Mouse (Mus musculus) kidney, embryonic 16.5 days (tissue): ENCODE measurements at regions not wholly inside any gene's neighbourhood (a gene's known extent, or its start where the extent isn't known, plus 50 kb on each side); places are given as distances from the start of the nearest gene placed in this dataset.

Experiments
- ATAC-seq: fragments of 200-750 bp; cut with Nextera tagmentation; 2 replicates; pipeline ENCODE4 v1.8.0; 2017; ENCODE audit warnings: moderate TSS enrichment; ENCODE audit not compliant: low FRiP score, low TSS enrichment
- H3K27ac ChIP-seq: fragments of 300-500 bp; sonication (generic); 2 replicates; pipeline ENCODE4 v1.5.1; 2014; ENCODE audit warnings: low read length
- H3K27me3 ChIP-seq: fragments of 300-500 bp; sonication (generic); 2 replicates; pipeline ENCODE4 v1.6.1; 2014; ENCODE audit warnings: low read length, control low read depth, mixed read lengths; ENCODE audit not compliant: insufficient read depth
- H3K36me3 ChIP-seq: fragments of 300-500 bp; sonication (generic); 2 replicates; pipeline ENCODE4 v1.6.1; 2014; ENCODE audit warnings: low read length, control low read depth, mixed read lengths; ENCODE audit not compliant: insufficient read depth
- H3K4me1 ChIP-seq: fragments of 300-500 bp; sonication (generic); 2 replicates; pipeline ENCODE4 v1.6.1; 2014; ENCODE audit warnings: low read length, control low read depth, mixed read lengths; ENCODE audit not compliant: insufficient read depth
- H3K4me2 ChIP-seq: fragments of 300-500 bp; sonication (generic); replicated peaks from 2 replicates; pipeline ENCODE4 v1.6.1; 2014; ENCODE audit warnings: low read depth, low read length
- H3K4me3 ChIP-seq: fragments of 300-500 bp; sonication (generic); 2 replicates; pipeline ENCODE4 v1.5.1; 2014; ENCODE audit warnings: mild to moderate bottlenecking, low read length
- H3K9ac ChIP-seq: fragments of 300-500 bp; sonication (generic); replicated peaks from 2 replicates; pipeline ENCODE4 v1.6.1; 2014; ENCODE audit warnings: low read length
- H3K9me3 ChIP-seq: fragments of 300-500 bp; sonication (generic); 2 replicates; pipeline ENCODE4 v1.6.1; 2016; ENCODE audit warnings: low read length, control low read depth
- WGBS: fragments of 180-500 bp; shearing (Covaris S2); extraction: QIAGEN DNeasy Blood & Tissue Kit; methylation state at CpG from one replicate; pipeline ENCODE4 v1.1.7; 2014; 5-methylcytosine and 5-hydroxymethylcytosine counted together

DNA sequence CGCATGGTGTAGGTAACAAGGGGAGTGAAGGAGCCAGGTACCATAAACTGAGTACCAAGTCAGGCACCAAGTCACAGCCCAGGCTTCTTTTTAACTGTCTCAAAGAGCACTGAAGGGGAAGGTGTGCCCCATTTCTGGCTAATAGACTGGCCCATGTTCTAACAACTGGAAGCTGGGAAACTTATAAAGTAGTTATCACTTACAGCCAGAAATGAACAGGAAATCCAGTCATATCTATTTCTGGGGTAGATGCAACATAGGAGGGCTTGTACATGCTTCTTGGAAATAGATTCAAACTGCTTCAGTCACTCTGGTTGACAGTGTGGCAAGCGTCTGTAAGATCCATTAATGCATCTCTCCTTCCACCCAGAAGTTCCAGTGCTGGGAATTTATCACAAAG lies 635.3 kb upstream of the Fam160b2 start:
- Histone ChIP-seq H3K9ac (no peak overlapping the region), H3K4me1 (no peaks in the 10 kb centered on the region), H3K4me3 (no peak overlapping the region), H3K27me3 (no peaks in the 10 kb centered on the region), H3K9me3 (no peaks in the 10 kb centered on the region), H3K4me2 (no peak overlapping the region), H3K27ac (no peak overlapping the region), H3K36me3 (no peaks in the 10 kb centered on the region)
- WGBS, result 84% methylated on average over 2 of the region's 2 CpGs
- ATAC-seq, result no peak

DNA sequence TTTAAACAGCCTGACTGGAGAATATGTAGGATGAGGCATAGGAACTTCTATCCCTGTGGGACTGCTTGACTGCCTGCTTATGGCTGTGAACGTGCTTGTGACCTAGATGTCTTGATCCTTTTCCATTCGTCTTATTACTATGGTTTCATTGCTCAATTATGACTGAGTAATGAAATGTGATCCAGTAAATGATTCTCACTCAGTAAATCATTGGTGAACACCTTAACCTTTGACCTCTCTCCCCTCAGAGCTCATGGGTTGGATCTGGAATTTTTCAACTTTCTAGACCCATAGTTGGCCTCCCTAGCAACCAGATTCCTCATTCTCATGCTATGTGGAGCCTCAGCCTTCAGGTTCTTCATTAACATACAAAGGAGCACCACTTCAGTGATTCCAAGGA lies 634.6 kb upstream of the Fam160b2 start:
- no peak for ATAC-seq
- no peak overlapping the region for H3K9ac ChIP-seq
- no peaks in the 10 kb centered on the region for H3K9me3 ChIP-seq
- no peak overlapping the region for H3K4me2 ChIP-seq
- H3K4me1 ChIP-seq, result no peaks in the 10 kb centered on the region
- no peak overlapping the region for H3K27ac ChIP-seq
- no peak overlapping the region for H3K4me3 ChIP-seq
- WGBS, result 46% methylated on average over 2 of the region's 2 CpGs
- H3K36me3 ChIP-seq, result no peaks in the 10 kb centered on the region
- H3K27me3 ChIP-seq, result no peaks in the 10 kb centered on the region

DNA sequence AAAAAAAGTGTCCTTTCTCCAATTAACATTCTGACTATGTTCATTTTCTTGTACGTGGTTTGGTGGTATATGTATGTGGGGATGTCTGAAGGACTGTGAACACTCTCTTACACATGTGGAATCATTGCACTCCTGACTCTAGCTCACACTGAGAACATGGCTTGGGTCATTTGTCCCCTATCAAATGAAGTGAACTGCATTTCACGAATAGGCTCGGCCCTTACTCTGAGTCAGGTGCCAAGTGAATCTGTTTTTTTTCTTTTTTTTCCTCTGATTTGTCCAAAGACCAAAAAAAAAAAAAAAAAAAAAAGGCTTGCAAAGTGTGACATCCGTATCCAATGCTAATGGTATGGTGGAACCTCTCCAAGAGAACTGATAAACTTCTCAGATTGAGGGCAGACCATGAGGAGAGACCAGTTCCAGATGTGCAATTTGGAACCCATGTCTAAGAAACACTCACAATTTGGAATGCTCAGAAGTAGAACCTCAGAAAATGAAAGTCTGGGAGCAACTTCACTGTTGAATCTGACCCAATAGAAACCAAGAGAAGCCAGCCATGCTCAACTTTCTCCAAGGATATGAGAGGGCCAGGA lies 631.7 kb upstream of the Fam160b2 start:
- no peak for ATAC-seq
- Histone ChIP-seq H3K9ac (no peak overlapping the region), H3K27me3 (no peaks in the 10 kb centered on the region), H3K27ac (no peak overlapping the region), H3K4me3 (no peak overlapping the region), H3K9me3 (no peaks in the 10 kb centered on the region), H3K4me1 (no peaks in the 10 kb centered on the region), H3K36me3 (no peaks in the 10 kb centered on the region), H3K4me2 (no peak overlapping the region)
- 84% methylated on average over 4 of the region's 4 CpGs for WGBS

DNA sequence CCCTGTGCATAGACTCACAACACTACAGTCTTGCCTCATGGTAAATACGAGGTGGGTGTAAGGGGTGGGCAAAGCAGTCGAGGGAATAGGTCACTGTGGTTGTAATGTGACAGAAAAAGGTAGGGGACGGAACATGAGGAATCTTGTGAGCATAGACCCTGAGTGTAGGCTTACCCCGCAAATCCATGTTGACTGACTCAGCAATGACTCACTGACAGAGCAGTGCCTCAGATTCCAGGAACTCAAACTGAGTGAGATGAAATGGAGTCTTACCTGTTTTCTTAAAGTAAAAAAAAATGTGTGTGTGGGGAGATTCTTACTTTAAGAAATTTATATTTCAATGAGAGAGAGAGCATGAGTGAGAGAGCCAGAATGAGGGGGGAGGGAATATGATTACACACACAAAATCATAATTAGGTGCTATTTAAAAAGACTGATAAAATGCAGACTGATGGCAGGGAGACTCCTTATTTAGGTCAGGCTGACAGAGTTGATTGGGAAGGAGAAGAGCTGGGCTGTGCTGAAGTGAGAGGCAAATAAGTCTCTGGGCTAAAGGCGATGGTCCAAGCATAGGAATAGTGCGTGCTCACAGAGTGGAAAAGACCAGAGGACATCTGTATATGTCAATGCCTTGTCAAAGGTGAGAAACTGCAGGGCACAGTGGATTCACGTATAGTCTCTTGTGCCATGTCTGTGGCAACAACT lies 631.0 kb upstream of the Fam160b2 start:
- WGBS, result 86% methylated on average over 7 of the region's 7 CpGs
- ATAC-seq, result no peak
- Histone ChIP-seq H3K36me3 (no peaks in the 10 kb centered on the region), H3K9me3 (no peaks in the 10 kb centered on the region), H3K4me3 (no peak overlapping the region), H3K27ac (no peak overlapping the region), H3K27me3 (no peaks in the 10 kb centered on the region), H3K9ac (no peak overlapping the region), H3K4me1 (no peaks in the 10 kb centered on the region), H3K4me2 (no peak overlapping the region)

DNA sequence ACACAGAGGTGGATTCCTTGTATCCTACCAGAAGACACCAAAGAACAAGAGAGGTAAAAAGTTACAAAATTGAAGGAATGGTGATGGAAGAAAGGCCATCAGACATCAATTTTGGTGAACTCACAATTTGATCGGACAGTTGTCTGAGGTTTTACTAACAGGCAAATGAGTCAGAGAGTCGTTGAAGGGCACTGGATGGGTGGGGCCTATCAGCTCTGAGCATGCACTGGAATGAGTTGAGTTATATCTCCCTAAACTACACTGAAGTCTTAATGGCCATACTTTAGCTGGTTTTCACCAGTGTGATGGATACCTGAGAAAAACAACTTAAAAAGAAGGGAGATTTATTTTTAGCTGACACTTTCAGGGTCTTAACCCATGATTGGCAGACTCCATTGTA lies 630.3 kb upstream of the Fam160b2 start:
- no peaks in the 10 kb centered on the region for H3K9me3 ChIP-seq
- H3K27me3 ChIP-seq, result no peaks in the 10 kb centered on the region
- no peak overlapping the region for H3K4me3 ChIP-seq
- no peak overlapping the region for H3K4me2 ChIP-seq
- no peak for ATAC-seq
- no peaks in the 10 kb centered on the region for H3K36me3 ChIP-seq
- H3K27ac ChIP-seq, result no peak overlapping the region
- WGBS, result 92% methylated on average over 2 of the region's 2 CpGs
- no peaks in the 10 kb centered on the region for H3K4me1 ChIP-seq
- no peak overlapping the region for H3K9ac ChIP-seq

DNA sequence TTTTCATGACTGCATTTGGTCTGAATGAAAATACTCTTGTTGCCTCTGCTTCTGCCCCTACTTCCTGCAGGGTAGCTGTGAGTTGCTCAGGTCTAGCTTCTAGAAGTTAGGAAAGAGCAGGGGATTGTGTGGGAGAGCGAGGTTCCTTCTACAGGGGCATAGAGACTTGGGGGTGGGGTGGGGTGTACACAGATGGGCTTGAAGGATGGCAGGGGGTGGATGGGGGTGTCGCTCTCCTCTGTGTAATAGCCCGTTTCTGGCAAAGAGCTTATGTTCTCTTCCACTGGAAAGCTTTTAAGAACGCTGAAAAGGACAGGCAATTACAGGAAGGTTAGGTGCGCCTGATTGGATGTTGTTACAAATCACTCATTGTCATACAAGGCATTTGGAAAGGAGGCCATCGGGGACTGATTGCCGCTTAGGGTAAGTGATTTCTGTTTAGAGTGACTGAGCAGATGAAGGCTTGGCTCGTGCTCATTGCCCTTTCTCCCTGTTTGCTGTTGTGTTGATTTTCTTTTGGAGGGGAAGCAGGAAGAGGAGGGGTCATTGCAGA lies 629.3 kb upstream of the Fam160b2 start:
- ATAC-seq, result no peak
- Histone ChIP-seq H3K36me3 (no peaks in the 10 kb centered on the region), H3K4me1 (no peaks in the 10 kb centered on the region), H3K4me3 (no peak overlapping the region), H3K9me3 (no peaks in the 10 kb centered on the region), H3K27ac (no peak overlapping the region), H3K9ac (no peak overlapping the region), H3K4me2 (no peak overlapping the region), H3K27me3 (no peaks in the 10 kb centered on the region)
- 71% methylated on average over 8 of the region's 8 CpGs for WGBS

DNA sequence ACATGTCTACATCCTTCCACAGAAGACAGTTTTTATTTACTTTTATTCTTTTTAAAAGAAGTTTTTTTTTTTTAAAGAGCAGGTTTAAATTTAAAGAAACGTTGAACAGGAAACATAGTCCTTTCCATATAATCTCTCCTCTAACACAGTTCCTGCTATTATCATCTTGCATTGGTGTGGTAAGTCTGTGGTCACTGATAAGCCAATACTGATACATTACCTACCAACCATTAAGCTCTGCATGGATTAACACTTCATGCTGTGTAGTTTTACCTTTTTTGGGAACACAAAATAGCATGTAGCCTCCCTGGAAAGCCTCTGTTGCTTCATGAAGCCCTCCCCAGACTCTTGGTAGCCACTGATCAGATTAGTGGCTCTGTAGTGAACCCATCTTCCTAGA lies 617.4 kb upstream of the Fam160b2 start:
- Histone ChIP-seq H3K27ac (no peak overlapping the region), H3K27me3 (no peaks in the 10 kb centered on the region), H3K4me1 (no peaks in the 10 kb centered on the region), H3K9me3 (0 out of 2 replicates have a peak, but pooled peaks cover 6% of the 10 kb centered on the region), H3K36me3 (no peaks in the 10 kb centered on the region), H3K4me3 (no peak overlapping the region), H3K9ac (no peak overlapping the region), H3K4me2 (no peak overlapping the region)
- no peak for ATAC-seq
- WGBS, result 78% methylated on average over 1 of the region's 1 CpGs

DNA sequence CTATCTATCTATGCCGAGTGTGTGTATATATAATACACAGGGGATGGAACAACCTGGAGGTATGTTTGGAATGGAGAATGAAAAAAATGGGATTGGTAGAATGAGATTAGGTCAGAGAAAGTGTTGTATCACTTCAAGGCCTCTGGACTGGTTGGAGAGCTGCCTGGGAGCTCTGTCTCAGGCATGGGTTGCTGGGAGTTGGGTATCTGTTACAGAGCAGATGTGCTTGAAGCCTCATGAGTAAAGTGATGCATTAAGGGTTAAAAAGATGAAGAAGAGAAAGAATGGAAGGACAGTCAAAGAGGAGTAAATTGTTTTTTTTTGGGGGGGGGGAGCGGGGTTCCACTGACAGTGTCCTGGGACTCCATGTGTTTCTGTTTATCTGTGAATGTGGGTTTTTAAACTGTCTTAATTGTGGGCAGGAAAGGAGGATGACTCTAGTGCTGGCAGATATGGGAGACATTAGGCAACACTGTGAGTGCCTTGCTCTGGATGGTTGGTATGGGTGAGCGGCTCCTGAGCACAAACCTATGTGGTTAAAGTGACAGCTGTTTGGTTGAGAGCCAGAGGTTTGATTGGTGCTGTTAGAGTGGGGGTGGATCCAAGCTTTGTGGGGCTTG lies 611.8 kb upstream of the Fam160b2 start:
- Histone ChIP-seq H3K27me3 (no peaks in the 10 kb centered on the region), H3K36me3 (no peaks in the 10 kb centered on the region), H3K9ac (no peak overlapping the region), H3K4me3 (no peak overlapping the region), H3K9me3 (no peaks in the 10 kb centered on the region), H3K4me2 (no peak overlapping the region), H3K27ac (no peak overlapping the region), H3K4me1 (no peaks in the 10 kb centered on the region)
- no peak for ATAC-seq
- 87% methylated on average over 3 of the region's 3 CpGs for WGBS

DNA sequence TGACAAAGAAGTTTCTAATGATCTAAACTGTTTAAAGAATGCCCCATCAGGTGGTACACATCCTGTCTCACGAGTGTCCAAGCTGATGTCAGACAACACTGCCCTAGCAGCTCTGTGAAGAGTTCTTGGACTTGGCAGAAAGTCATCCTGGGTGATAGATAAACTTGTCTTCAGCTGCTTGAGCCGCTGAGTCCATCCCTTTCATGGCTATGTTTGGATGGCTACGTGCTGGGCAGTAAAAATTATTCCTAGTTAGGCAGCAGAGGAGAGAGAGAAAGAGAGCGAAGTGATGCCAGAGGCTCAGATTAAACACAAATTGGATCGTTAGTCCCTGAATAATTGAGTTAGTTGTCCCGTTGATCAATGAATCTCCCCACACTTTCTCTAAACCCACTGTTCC lies 603.8 kb upstream of the Fam160b2 start:
- ATAC-seq, result no peak
- Histone ChIP-seq H3K36me3 (no peaks in the 10 kb centered on the region), H3K4me1 (no peaks in the 10 kb centered on the region), H3K27me3 (no peaks in the 10 kb centered on the region), H3K27ac (no peak overlapping the region), H3K4me2 (no peak overlapping the region), H3K4me3 (no peak overlapping the region), H3K9me3 (no peaks in the 10 kb centered on the region), H3K9ac (no peak overlapping the region)
- 74% methylated on average over 6 of the region's 6 CpGs for WGBS

DNA sequence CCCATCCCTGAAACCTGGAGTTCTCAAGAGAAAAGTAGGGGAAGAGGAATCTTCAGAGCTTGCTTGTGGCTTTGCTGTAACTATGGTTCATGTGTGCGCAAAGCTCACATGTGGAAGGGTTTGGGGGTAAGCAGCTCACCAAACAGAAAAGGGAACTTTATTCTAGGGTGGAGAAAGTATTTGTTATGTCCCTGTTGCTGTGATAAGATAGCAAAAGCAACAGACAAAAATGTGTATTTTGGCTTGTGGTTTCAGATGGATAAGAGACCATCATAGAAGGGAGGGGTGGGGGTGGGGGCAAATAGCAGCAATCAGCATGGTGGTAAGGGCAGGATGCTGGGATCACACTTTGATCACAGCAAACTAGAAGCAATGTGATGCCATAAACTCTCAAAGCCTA lies 601.3 kb upstream of the Fam160b2 start:
- H3K4me2 ChIP-seq, result no peak overlapping the region
- no peaks in the 10 kb centered on the region for H3K27me3 ChIP-seq
- ATAC-seq, result no peak
- H3K4me3 ChIP-seq, result no peak overlapping the region
- WGBS, result 92% methylated on average over 1 of the region's 1 CpGs
- no peaks in the 10 kb centered on the region for H3K4me1 ChIP-seq
- no peak overlapping the region for H3K27ac ChIP-seq
- no peak overlapping the region for H3K9ac ChIP-seq
- no peaks in the 10 kb centered on the region for H3K36me3 ChIP-seq
- no peaks in the 10 kb centered on the region for H3K9me3 ChIP-seq
